ENCODE assay signal across 32 mouse cellular contexts in the genomic region with DNA sequence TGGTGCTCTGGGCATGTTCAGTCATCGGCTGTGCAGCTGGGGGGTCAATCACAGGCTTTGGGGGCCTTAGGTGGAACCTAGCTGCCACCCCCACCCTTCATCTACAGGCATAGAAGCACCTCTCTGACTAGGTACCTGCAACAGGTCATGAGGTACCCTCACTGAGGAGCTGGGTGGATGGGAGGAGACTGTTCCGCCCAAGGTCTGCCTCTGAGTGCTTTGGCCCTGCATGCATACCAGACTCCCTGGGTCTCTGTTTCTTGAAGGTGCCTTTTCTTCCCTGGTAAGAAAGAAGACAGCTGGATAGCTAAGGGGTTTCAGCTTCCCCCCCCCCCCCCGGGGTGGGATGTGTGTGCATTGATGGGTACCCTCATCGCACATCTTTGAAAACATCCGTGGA.
DNase-seq lines count a peak whose midpoint lies in the region; ATAC-seq and TF ChIP-seq lines count a peak whose summit lies in the region.
"Had no signal": no experiment of that assay in that cellular context is flagged by ENCODE, and none has a peak within 500 bp of the region (broad histone marks: within the 10 kb centered on the region; RNA-seq: fewer than 3 reads in every experiment).

No protein-coding gene starts in this region.

- H3K4me1 ChIP-seq in midbrain, embryonic 10.5 days: peaks cover 15% of the 10 kb centered on the region
- H3K4me1 ChIP-seq in midbrain, embryonic 13.5 days (replicated peaks): peaks cover 23% of the 10 kb centered on the region
- peaks cover 18% of the 10 kb centered on the region for H3K4me1 ChIP-seq in midbrain, postnatal 0 days (ENCODE audit: insufficient read depth, low read length)

- H3K9ac ChIP-seq in midbrain, embryonic 13.5 days (replicated peaks): no peak overlapping the region
- no peak overlapping the region for H3K9ac ChIP-seq in midbrain, postnatal 0 days (replicated peaks; ENCODE audit: low read length, poor library complexity, severe bottlenecking)
- H3K9ac ChIP-seq: embryonic facial prominence, embryonic 13.5 days; forebrain, embryonic 13.5 days; hindbrain, embryonic 12.5 days; kidney, embryonic 15.5 days; liver, embryonic 14.5 days; neural tube, embryonic 12.5 days had no signal

- H3K4me2 ChIP-seq in midbrain, embryonic 13.5 days (replicated peaks): no peak overlapping the region
- H3K4me2 ChIP-seq in midbrain, postnatal 0 days (ENCODE audit: low read depth, low read length, poor library complexity, severe bottlenecking): no peak overlapping the region
- H3K4me2 ChIP-seq: embryonic facial prominence, embryonic 13.5 days; forebrain, embryonic 13.5 days; heart, embryonic 11.5 days; hindbrain, embryonic 12.5 days; kidney, embryonic 15.5 days; neural tube, embryonic 12.5 days had no signal

- DNase-seq in layer of hippocampus, adult 2 months (ENCODE audit: low spot score in 2 of 2): no peak
- no peak for DNase-seq in layer of hippocampus, adult 11-12 months (ENCODE audit: low spot score)
- no peak for DNase-seq in midbrain, embryonic 10.5 days (ENCODE audit: low spot score)
- peak; percentile 50 for DNase-seq in R1 (ENCODE audit: low read depth, low spot score)
- no peak for DNase-seq in midbrain, postnatal 0 days (ENCODE audit: low spot score)
- no peak for DNase-seq in kidney, postnatal 10 days
- DNase-seq: adrenal gland, postnatal 14 days; cerebellum, adult 11 months; cerebellum, adult 9-10 months; cerebellum, postnatal 36 days; embryo, embryonic 11 days; gastrocnemius, postnatal 25 days; heart, adult 18-20 months; heart, postnatal 36 days; kidney, adult 11 months; kidney, postnatal 36 days; liver; lung, adult 2 months; lung, postnatal 4 days; spleen, adult 18-20 months; thymus, postnatal 14 days had no signal

- H3K27ac ChIP-seq in layer of hippocampus, adult 2 months: peak overlapping the region; percentile 75
- 0 out of 2 replicates have a peak overlapping the region, but pooled peaks have one; percentile 17 for H3K27ac ChIP-seq in midbrain, embryonic 10.5 days (replicated peaks)
- no peak overlapping the region for H3K27ac ChIP-seq in midbrain, embryonic 13.5 days
- peak overlapping the region; percentile 76 for H3K27ac ChIP-seq in midbrain, postnatal 0 days (ENCODE audit: low read depth, low read length)
- H3K27ac ChIP-seq: forebrain, embryonic 13.5 days; hindbrain, embryonic 12.5 days; kidney, embryonic 15.5 days; liver, embryonic 14.5 days; neural tube, embryonic 12.5 days had no signal

- ATAC-seq in midbrain, embryonic 13.5 days: no peak
- no peak for ATAC-seq in midbrain, postnatal 0 days (ENCODE audit: low FRiP score)
- no peak for ATAC-seq in inflammation-experienced regulatory T-cells, adult 6 months

- H3K36me3 ChIP-seq in midbrain, embryonic 10.5 days: no peaks in the 10 kb centered on the region
- no peaks in the 10 kb centered on the region for H3K36me3 ChIP-seq in midbrain, embryonic 13.5 days
- H3K36me3 ChIP-seq in midbrain, postnatal 0 days (ENCODE audit: insufficient read depth, low read length): no peaks in the 10 kb centered on the region
- H3K36me3 ChIP-seq: embryonic facial prominence, embryonic 13.5 days; G1E; hindbrain, embryonic 12.5 days; kidney, embryonic 15.5 days; neural tube, embryonic 12.5 days had no signal

- no peaks in the 10 kb centered on the region for H3K9me3 ChIP-seq in midbrain, embryonic 10.5 days (replicated peaks)
- no peaks in the 10 kb centered on the region for H3K9me3 ChIP-seq in midbrain, embryonic 13.5 days
- no peaks in the 10 kb centered on the region for H3K9me3 ChIP-seq in midbrain, postnatal 0 days (ENCODE audit: low read length)
- H3K9me3 ChIP-seq: embryonic facial prominence, embryonic 13.5 days; forebrain, embryonic 13.5 days; hindbrain, embryonic 12.5 days; kidney, embryonic 15.5 days; neural tube, embryonic 12.5 days had no signal

- WGBS in midbrain, embryonic 10.5 days: 84% methylated on average over 5 of the region's 5 CpGs
- WGBS in midbrain, embryonic 13.5 days: 95% methylated on average over 5 of the region's 5 CpGs
- WGBS in midbrain, postnatal 0 days: 85% methylated on average over 5 of the region's 5 CpGs

- no peaks in the 10 kb centered on the region for H3K27me3 ChIP-seq in midbrain, embryonic 10.5 days (ENCODE audit: low read depth, poor library complexity, severe bottlenecking)
- no peaks in the 10 kb centered on the region; the same call in 1 of the 2 replicates for H3K27me3 ChIP-seq in midbrain, embryonic 13.5 days
- H3K27me3 ChIP-seq in midbrain, postnatal 0 days (ENCODE audit: insufficient read depth, low read length): no peaks in the 10 kb centered on the region
- H3K27me3 ChIP-seq: embryonic facial prominence, embryonic 13.5 days; forebrain, embryonic 13.5 days; hindbrain, embryonic 12.5 days; kidney, embryonic 15.5 days; neural tube, embryonic 12.5 days had no signal

- no peak overlapping the region for H3K4me3 ChIP-seq in layer of hippocampus, adult 2 months
- no peak overlapping the region for H3K4me3 ChIP-seq in midbrain, embryonic 10.5 days
- H3K4me3 ChIP-seq in midbrain, embryonic 13.5 days (replicated peaks): no peak overlapping the region
- no peak overlapping the region for H3K4me3 ChIP-seq in midbrain, postnatal 0 days (ENCODE audit: low read depth, low read length)
- H3K4me3 ChIP-seq: embryonic facial prominence, embryonic 13.5 days; erythroblast, embryonic 14.5 days; forebrain, embryonic 13.5 days; hindbrain, embryonic 12.5 days; kidney, embryonic 15.5 days; neural tube, embryonic 12.5 days had no signal

- no peak for TF ChIP-seq CTCF in layer of hippocampus, adult 2 months (conservative IDR thresholded peaks at IDR 0.05)
- TF ChIP-seq CTCF in midbrain, postnatal 0 days (IDR thresholded peaks at IDR 0.05): no peak
